Mouse (Mus musculus) ovary, postnatal 14 days (tissue): ENCODE results near the gene Smcr8.
"Not testable (repeated sequence)": the region's sequence is repeated elsewhere in the genome, so short reads cannot be mapped to it uniquely, and the experiment has no call there.

Experiments
- DNase-seq: peaks from one replicate; pipeline ENCODE4 v3.0.0; 2022; ENCODE audit warnings: low spot score

Smcr8 gene

DNA sequence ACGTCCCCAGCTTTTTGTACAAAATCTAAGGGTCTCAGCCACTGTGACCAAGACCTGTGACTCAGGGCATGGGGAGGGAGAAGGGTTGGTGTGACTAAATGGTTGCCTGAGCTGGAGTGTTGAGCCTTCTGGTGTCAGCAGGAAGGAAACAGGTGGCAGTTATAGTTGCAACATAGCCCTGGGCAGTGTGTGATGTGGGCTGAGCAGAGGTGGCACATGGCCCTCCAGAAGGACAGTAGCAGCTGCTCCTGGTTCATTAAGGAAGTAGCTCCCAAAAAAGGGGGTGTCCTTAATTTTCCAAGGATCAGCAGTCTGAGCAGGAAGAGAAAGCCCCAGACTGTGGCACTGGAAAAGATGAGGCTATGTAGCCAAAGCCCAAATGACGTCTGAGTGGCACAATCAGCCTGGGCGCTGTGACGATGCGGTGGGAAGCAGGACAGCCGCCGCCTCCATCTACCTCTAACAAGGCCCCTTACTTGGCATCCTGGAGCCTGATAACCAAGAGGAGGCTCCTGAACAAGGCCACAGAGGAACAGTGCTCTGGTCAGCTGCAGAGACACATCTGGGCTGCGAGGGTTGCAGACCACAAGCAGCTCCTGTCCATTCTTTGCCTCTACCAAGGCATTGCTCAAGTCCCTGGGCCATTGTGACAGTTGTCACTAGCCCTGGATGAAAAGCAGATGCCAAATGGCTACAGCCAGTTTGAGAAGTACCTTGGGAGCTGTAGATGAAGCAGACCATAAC, 7.0 kb downstream of the Smcr8 start:
- DNase-seq = no peak

GRCm38 (mm10) chr11:60787595-60787994, 10.3 kb downstream of the Smcr8 start:
- DNase-seq = no peak

GRCm38 (mm10) chr11:60790472-60790871, 13.1 kb downstream of the Smcr8 start:
- DNase-seq = no peak

DNA sequence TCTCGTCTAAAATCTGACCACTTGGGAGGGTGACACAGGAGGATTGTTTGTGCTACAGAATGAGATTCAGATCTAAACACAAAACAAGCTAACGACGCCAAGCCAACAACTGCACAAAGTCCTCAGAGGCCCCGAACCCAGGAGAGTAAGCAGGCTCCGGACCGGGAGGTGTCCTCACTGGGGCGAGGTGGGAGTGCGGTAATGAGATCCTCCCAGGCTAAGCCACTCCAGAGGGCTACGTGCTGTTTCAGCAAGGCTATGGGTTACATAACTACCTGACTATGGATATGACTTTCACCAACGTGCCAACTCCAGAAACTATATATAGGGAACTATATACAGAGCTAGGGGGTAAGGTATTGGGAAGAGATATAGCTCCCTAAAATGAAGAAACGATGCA, 19.0 kb downstream of the Smcr8 start:
- DNase-seq = no peak

- no peak for DNase-seq
Measured at GRCm38 (mm10) chr11:60799977-60800376, 22.7 kb downstream of the Smcr8 start.

- DNase-seq = no peak
Measured at GRCm38 (mm10) chr11:60800892-60801291, 23.6 kb downstream of the Smcr8 start.

- DNase-seq = peak; percentile 42
Measured at GRCm38 (mm10) chr11:60808286-60809070, 31.2 kb downstream of the Smcr8 start.

DNA sequence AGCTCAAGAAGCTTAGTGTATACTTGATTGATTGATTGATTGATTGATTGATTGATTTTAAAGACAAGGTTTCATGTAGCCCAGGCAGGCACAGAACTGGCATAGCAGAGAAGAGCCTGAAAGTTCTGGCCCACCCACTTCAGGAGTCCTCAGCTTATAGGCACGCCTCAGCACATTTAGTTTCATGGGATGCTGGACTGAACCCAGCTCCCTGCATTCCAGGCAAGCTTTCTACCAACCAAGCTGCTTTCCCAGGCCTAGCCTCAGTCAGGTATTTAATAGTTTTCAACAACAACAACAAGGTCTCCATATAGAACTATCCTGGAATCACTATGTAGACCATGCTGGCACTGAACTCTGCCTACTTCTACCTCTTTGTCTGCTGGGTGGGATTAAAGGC, 32.2 kb downstream of the Smcr8 start:
- no peak for DNase-seq

DNA sequence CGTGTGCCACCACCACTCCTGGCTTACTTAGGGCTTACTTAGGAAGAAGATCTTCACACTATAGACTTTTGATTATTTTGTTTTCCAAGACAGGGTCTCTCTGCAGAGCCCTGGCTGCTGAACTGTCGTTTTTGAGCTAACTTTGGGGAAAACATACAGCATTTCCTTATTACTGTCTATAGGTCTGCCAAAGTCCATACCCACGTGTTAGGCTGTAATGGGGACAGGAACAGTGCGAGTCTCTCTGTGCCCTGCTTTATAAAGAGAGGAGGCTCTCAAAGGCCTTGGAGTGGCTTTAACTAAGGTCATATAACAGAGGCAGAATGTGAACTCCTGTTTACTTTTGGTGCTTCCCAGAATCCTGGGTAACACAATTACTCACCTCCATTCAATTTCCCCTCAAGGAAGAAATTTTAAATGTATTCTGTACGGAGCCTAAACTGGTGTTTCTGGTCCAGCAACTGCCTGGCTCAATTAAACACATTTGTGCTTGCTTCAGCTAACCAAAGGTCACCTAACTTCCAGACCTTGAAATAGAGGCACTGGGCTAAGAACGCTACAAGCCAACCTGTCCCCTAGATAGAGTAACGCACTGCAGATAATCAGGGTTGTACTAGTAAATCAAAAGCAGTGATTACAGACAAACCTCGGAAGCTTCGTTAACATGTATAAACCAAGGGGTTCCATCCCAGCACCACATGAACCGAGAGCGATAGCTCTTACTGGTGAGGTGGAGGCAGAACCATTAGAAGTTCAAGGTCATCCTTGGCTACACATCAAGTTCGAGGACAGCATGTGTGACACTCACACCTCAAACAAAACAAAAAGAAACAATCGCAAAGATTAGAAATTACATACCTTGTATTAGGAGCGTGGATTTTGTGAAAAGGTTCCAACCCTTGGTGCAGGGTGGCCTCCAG, 33.0 kb downstream of the Smcr8 start:
- no peak for DNase-seq

DNA sequence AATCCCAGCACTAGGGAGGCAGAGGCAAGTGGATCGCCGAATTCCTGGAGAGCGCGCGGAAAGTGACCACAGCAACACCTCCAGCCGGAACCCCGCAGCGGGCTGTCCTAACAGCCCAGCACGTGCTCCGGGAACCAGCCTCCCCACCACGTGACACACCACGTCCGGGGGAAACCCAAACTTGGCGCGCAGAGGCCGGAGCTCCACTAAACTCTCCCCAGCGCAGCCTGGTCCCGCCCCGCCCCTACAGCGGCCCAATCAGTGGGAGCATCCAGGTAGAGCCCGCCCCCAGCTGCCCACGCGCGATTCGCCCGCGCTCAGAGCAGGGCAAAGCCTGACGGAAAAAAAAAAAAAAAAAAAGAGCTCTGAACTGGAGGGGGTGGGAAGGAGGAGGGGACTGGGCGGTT, 33.7 kb downstream of the Smcr8 start:
- peak; percentile 90 for DNase-seq

DNA sequence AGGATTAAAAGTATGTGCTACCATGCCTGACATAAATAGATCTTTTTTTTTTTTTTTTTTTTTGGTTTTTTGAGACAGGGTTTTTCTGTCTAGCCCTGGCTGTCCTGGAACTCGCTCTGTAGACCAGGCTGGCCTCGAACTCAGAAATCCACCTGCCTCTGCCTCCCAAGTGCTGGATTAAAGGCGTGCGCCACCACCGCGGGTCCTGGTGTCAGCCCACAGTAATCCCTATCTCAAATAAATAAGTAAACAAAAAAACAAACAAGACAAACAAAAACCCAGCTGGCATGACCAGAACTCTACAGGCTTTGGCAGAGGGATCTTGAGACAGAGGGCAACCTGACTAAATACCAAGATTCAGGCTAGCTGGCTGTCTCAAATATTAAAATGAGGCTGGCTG, 34.3 kb downstream of the Smcr8 start, which contains the start of gene Shmt1:
Gene Shmt1, minus strand, starts transcription at position 101 of the 400 bp plus-strand sequence.
- DNase-seq = not testable (repeated sequence)

GRCm38 (mm10) chr11:60816398-60816797, 39.1 kb downstream of the Smcr8 start:
- DNase-seq = no peak

GRCm38 (mm10) chr11:60823771-60824170, 46.4 kb downstream of the Smcr8 start:
- no peak for DNase-seq

- DNase-seq = no peak
Measured at GRCm38 (mm10) chr11:60825191-60825590, 47.9 kb downstream of the Smcr8 start.

GRCm38 (mm10) chr11:60826700-60827099, 49.4 kb downstream of the Smcr8 start:
- no peak for DNase-seq

- DNase-seq = no peak
Measured at GRCm38 (mm10) chr11:60827241-60827945, 50.1 kb downstream of the Smcr8 start.

- no peak for DNase-seq
Measured at GRCm38 (mm10) chr11:60828903-60829302, 51.6 kb downstream of the Smcr8 start.

GRCm38 (mm10) chr11:60830433-60831052, 53.2 kb downstream of the Smcr8 start, which contains the start of gene Dhrs7b:
Gene Dhrs7b, plus strand, starts transcription at chr11:60830631.
- DNase-seq = peak; percentile 68

- no peak for DNase-seq
Measured at GRCm38 (mm10) chr11:60836897-60837296, 59.6 kb downstream of the Smcr8 start.
